Mouse (Mus musculus): ENCODE data around the gene Atg13.

DNA sequence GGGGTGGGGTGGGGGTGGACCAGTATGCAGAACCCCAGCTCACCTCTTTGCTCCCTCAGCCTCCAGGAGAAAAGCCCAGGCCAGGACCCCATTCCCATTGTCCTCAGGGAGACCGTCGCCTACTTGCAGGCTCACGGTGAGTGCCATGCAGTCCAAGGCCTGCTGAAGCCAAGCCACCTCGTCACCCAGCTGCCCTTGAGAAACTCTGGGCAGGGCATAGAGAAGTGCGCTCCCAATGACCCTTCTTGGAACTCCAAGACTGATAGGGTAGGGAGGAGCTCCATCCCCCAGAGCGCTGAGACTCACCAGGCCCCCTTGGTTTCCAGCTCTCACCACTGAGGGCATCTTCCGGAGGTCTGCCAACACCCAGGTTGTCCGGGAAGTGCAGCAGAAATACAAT lies 41.0 kb downstream of the Atg13 start:
- TF ChIP-seq CHD2 (IDR thresholded peaks at IDR 0.05; ENCODE audit: low read depth, low read length) (no peak), MAFK (IDR thresholded peaks at IDR 0.05; ENCODE audit: insufficient read depth, low read depth, low read length) (no peak), ZNF384 (IDR thresholded peaks at IDR 0.05; ENCODE audit: low read depth, low read length) (no peak), ZC3H11A (IDR thresholded peaks at IDR 0.05; ENCODE audit: borderline replicate concordance, low read depth, low read length) (no peak), HCFC1 (IDR thresholded peaks at IDR 0.05; ENCODE audit: borderline replicate concordance, insufficient read depth, low read length) (no peak)
